Mouse (Mus musculus) CH12.LX (cell line): ENCODE results near the gene Ywhag.

ENCODE experiments used
- CHD2 ChIP-seq: IDR thresholded peaks from 2 replicates; pipeline ENCODE4 v1.6.1; 2011; ENCODE audit warnings: low read length, improper control_type of control experiment
- CTCF ChIP-seq, 2 experiments: IDR thresholded peaks in 1 of 2; conservative IDR thresholded peaks in 1 of 2; 2 replicates each; pipeline ENCODE4 v1.5.1; 2011 to 2012; ENCODE audit warnings: low read depth in 2 of 2, low read length in 2 of 2, improper control_type of control experiment in 1 of 2, inconsistent platforms in 1 of 2, mild to moderate bottlenecking in 1 of 2, moderate library complexity in 1 of 2
- E2F4 ChIP-seq: IDR thresholded peaks from 2 replicates; pipeline ENCODE4 v1.6.1; 2011; ENCODE audit warnings: low read depth, low read length, improper control_type of control experiment; ENCODE audit not compliant: insufficient replicate concordance
- EP300 ChIP-seq: IDR thresholded peaks from 2 replicates; pipeline ENCODE4 v1.6.1; 2011; ENCODE audit warnings: low read length, improper control_type of control experiment
- JUND ChIP-seq: conservative IDR thresholded peaks from 2 replicates; pipeline ENCODE4 v1.6.1; 2011; ENCODE audit warnings: low read depth, low read length, improper control_type of control experiment
- MAFK ChIP-seq: IDR thresholded peaks from 2 replicates; pipeline ENCODE4 v1.6.1; 2011; ENCODE audit warnings: low read length, improper control_type of control experiment; ENCODE audit not compliant: insufficient replicate concordance
- NELFE ChIP-seq: IDR thresholded peaks from 2 replicates; pipeline ENCODE4 v1.6.1; 2011; ENCODE audit warnings: low read depth, low read length, improper control_type of control experiment
- NRF1 ChIP-seq: IDR thresholded peaks from 2 replicates; pipeline ENCODE4 v1.6.1; 2014; ENCODE audit warnings: low read depth, mild to moderate bottlenecking, inconsistent platforms, low read length, improper control_type of control experiment, moderate library complexity
- POLR2A ChIP-seq: IDR thresholded peaks from 2 replicates; pipeline ENCODE4 v1.6.1; 2011; ENCODE audit warnings: low read depth, mild to moderate bottlenecking, improper control_type of control experiment, low read length
- RAD21 ChIP-seq: IDR thresholded peaks from 2 replicates; pipeline ENCODE4 v1.6.1; 2011; ENCODE audit warnings: low read depth, mild to moderate bottlenecking, low read length, improper control_type of control experiment, moderate library complexity
- RCOR1 ChIP-seq: conservative IDR thresholded peaks from 2 replicates; pipeline ENCODE4 v1.6.1; 2012; ENCODE audit warnings: low read depth, mild to moderate bottlenecking, inconsistent platforms, low read length, improper control_type of control experiment
- SIN3A ChIP-seq: IDR thresholded peaks from 2 replicates; pipeline ENCODE4 v1.6.1; 2012; ENCODE audit warnings: low read length, improper control_type of control experiment, inconsistent platforms
- ZC3H11A ChIP-seq: IDR thresholded peaks from 2 replicates; pipeline ENCODE4 v1.6.1; 2012; ENCODE audit warnings: low read depth, mild to moderate bottlenecking, inconsistent platforms, low read length, improper control_type of control experiment

GRCm38 (mm10) chr5:135908185-135908584, 26.2 kb downstream of the Ywhag start:
- no peak for TF ChIP-seq RCOR1
- TF ChIP-seq SIN3A, result no peak
- no peak for TF ChIP-seq NELFE
- no peak for TF ChIP-seq CTCF (conservative IDR thresholded peaks at IDR 0.05 in 1 of 2, IDR thresholded peaks at IDR 0.05 in 1 of 2; ENCODE audit: low read depth in 2 of 2, low read length in 2 of 2)
- no peak for TF ChIP-seq RAD21
- TF ChIP-seq EP300, result no peak
- TF ChIP-seq POLR2A, result no peak
- no peak for TF ChIP-seq ZC3H11A
- no peak for TF ChIP-seq MAFK
- no peak for TF ChIP-seq CHD2
- no peak for TF ChIP-seq JUND
- no peak for TF ChIP-seq NRF1
- no peak for TF ChIP-seq E2F4
